Mouse (Mus musculus) adipose tissue, adult 10 weeks (tissue): ENCODE results near the gene Gm15319. TPM values are rescaled to one million over a fixed set of nuclear protein-coding genes. Genes with fewer than 3 reads are reported as not detected.

Source experiments
- polyA plus RNA-seq: library from polyadenylated mRNA; stranded (reverse); fragments of 350-450 nt; fragmentation: Illumina TruSeq; extraction: RNeasy Lipid Tissue Mini Kit (QIAGEN cat#74804); gene quantifications from one replicate; pipeline ENCODE4 v1.2.3, GENCODE M21; 2014; ENCODE audit warnings: low read depth, low replicate concordance

Gene Gm15319
- polyA plus RNA-seq, result not detected

GRCm38 (mm10) chr8:20363110-20363509 lies at the start of gene Gm15319:
Gene Gm15319 (minus strand): TSS chr8:20363210.

